Mouse (Mus musculus) CH12.LX (cell line): ENCODE results near the gene Lca5l.

ENCODE experiments used
- CHD1 ChIP-seq: IDR thresholded peaks from 2 replicates; pipeline ENCODE4 v1.6.1; 2012; ENCODE audit warnings: low read depth, low read length, improper control_type of control experiment, inconsistent platforms
- MYC ChIP-seq: IDR thresholded peaks from 2 replicates; pipeline ENCODE4 v1.6.1; 2011; ENCODE audit warnings: low read depth, mild to moderate bottlenecking, improper control_type of control experiment, low read length

DNA sequence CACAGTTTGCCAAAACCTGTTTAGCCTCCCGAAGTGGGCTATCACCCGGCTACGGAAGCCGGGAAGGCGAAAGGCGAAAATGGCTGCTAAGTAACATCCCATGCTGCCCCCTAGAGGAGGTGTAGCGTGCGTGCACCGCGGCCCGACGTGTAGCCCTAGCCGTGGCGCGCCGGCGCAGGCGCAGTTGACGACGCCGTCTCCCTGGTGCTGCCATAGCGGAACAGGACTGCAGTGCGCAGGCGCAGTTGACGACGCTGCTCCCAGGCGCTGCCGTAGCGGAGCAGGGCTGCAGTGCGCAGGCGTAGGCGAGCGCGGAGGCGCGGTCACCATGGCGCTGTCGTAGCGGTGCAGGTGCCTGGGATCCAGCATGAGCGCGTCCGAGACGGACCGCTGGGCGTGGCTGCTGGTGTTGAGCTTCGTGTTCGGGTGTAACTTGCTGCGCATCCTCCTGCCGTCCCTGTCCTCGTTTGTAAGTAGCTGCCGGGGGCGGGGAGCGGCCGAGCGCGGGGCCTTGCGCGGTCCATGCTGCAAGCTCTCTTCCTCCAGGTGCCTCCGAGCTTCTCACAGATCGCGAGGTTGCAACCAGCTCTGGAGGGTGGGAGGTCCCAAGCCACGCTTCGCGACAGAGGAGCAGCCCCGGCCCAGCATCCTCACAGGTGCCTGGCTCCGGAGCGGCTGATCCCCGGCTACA, 46.8 kb downstream of the Lca5l start, which contains the start of gene Wrb:
- TF ChIP-seq MYC (peak; percentile 81; the same call in 1 of the 2 replicates), CHD1 (no peak)
